9 mouse cellular contexts compared by ENCODE assay signal in genomic region chr13:49421959-49422358, GRCm38 (mm10). TPM values are rescaled to one million over a fixed set of nuclear protein-coding genes. Genes with fewer than 3 reads are reported as not detected.
DNase-seq lines count a peak whose midpoint lies in the region; ATAC-seq and TF ChIP-seq lines count a peak whose summit lies in the region.
"Had no signal": no experiment of that assay in that cellular context is flagged by ENCODE, and none has a peak within 500 bp of the region (broad histone marks: within the 10 kb centered on the region; RNA-seq: fewer than 3 reads in every experiment).

No protein-coding gene starts in this region.

- H3K9ac ChIP-seq in heart, postnatal 0 days (replicated peaks; ENCODE audit: low read depth, low read length), result peak overlapping the region; percentile 66
- peak overlapping the region; percentile 77; the same call in 1 of the 2 replicates for H3K9ac ChIP-seq in hindbrain, embryonic 11.5 days (ENCODE audit: low read depth, low read length)
- peak overlapping the region; percentile 90 for H3K9ac ChIP-seq in midbrain, embryonic 13.5 days (replicated peaks)

- no peak for DNase-seq in heart, postnatal 0 days (ENCODE audit: low spot score)
- DNase-seq in heart, adult 18-20 months, result no peak
- peak; percentile 8 for DNase-seq in MEL-GATA-1-ER (ENCODE audit: extremely low read depth, low read depth)
- DNase-seq in hindbrain, embryonic 11.5 days (ENCODE audit: low spot score), result no peak
- no peak for DNase-seq in urinary bladder, adult 18-20 months (ENCODE audit: low spot score in 2 of 2)
- DNase-seq in gastrocnemius, postnatal 14 days, result no peak
- no peak for DNase-seq in embryo, embryonic 10 days (ENCODE audit: low spot score)
- DNase-seq: kidney, postnatal 10 days had no signal

- no peak overlapping the region for H3K27ac ChIP-seq in heart, postnatal 0 days (ENCODE audit: low read depth)
- no peak overlapping the region for H3K27ac ChIP-seq in hindbrain, embryonic 11.5 days (ENCODE audit: low read depth, low read length)
- no peak overlapping the region for H3K27ac ChIP-seq in midbrain, embryonic 13.5 days

- peak overlapping the region; percentile 78 for H3K4me2 ChIP-seq in heart, postnatal 0 days (ENCODE audit: low read depth, low read length)
- peak overlapping the region; percentile 93 for H3K4me2 ChIP-seq in hindbrain, embryonic 11.5 days (replicated peaks; ENCODE audit: low read depth, low read length)
- H3K4me2 ChIP-seq in midbrain, embryonic 13.5 days (replicated peaks), result peak overlapping the region; percentile 95

- no peaks in the 10 kb centered on the region for H3K36me3 ChIP-seq in heart, postnatal 0 days (replicated peaks; ENCODE audit: control insufficient read depth, insufficient read depth, low read length)
- H3K36me3 ChIP-seq in hindbrain, embryonic 11.5 days (ENCODE audit: control insufficient read depth, insufficient read depth, low read length), result no peaks in the 10 kb centered on the region
- no peaks in the 10 kb centered on the region for H3K36me3 ChIP-seq in midbrain, embryonic 13.5 days

- H3K4me1 ChIP-seq in heart, postnatal 0 days (ENCODE audit: control insufficient read depth, insufficient read depth), result peaks cover 22% of the 10 kb centered on the region
- H3K4me1 ChIP-seq in hindbrain, embryonic 11.5 days (replicated peaks; ENCODE audit: control insufficient read depth, insufficient read depth, low read length), result peaks cover 4% of the 10 kb centered on the region; the same call in 1 of the 2 replicates
- peaks cover 33% of the 10 kb centered on the region for H3K4me1 ChIP-seq in midbrain, embryonic 13.5 days (replicated peaks)

- TF ChIP-seq CTCF in heart, postnatal 0 days (IDR thresholded peaks at IDR 0.05; ENCODE audit: low read depth), result no peak

- WGBS in heart, postnatal 0 days, result 19% methylated on average over 4 of the region's 4 CpGs
- 37% methylated on average over 4 of the region's 4 CpGs for WGBS in hindbrain, embryonic 11.5 days
- 35% methylated on average over 4 of the region's 4 CpGs for WGBS in midbrain, embryonic 13.5 days

- no peaks in the 10 kb centered on the region for H3K9me3 ChIP-seq in heart, postnatal 0 days (replicated peaks; ENCODE audit: control insufficient read depth, low read length)
- H3K9me3 ChIP-seq in hindbrain, embryonic 11.5 days (ENCODE audit: control insufficient read depth, low read length), result no peaks in the 10 kb centered on the region
- no peaks in the 10 kb centered on the region for H3K9me3 ChIP-seq in midbrain, embryonic 13.5 days

- intact Hi-C loops in gastrocnemius, postnatal 14 days (cut with DNase I; ENCODE audit: low total_unique reads), result no loop called here

- TF ChIP-seq EP300 in heart, postnatal 0 days (IDR thresholded peaks at IDR 0.05; ENCODE audit: low read depth), result no peak

- ATAC-seq in heart, postnatal 0 days (ENCODE audit: insufficient read depth, low read depth), result no peak
- no peak for ATAC-seq in hindbrain, embryonic 11.5 days (ENCODE audit: low FRiP score)
- ATAC-seq in midbrain, embryonic 13.5 days, result no peak

- no peaks in the 10 kb centered on the region for H3K27me3 ChIP-seq in heart, postnatal 0 days (ENCODE audit: control insufficient read depth, insufficient read depth, low read length)
- H3K27me3 ChIP-seq in hindbrain, embryonic 11.5 days (ENCODE audit: control insufficient read depth, insufficient read depth, low read length), result no peaks in the 10 kb centered on the region
- peaks cover 4% of the 10 kb centered on the region; the same call in 1 of the 2 replicates for H3K27me3 ChIP-seq in midbrain, embryonic 13.5 days

- peak overlapping the region; percentile 77 for H3K4me3 ChIP-seq in heart, postnatal 0 days (ENCODE audit: low read depth, low read length)
- H3K4me3 ChIP-seq in hindbrain, embryonic 11.5 days (ENCODE audit: low read depth, low read length), result peak overlapping the region; percentile 63
- H3K4me3 ChIP-seq in midbrain, embryonic 13.5 days (replicated peaks), result peak overlapping the region; percentile 89

RNA-seq across cellular contexts. Expression of gene Ippk, which starts 0.9 kb away (rescaled TPM):
- total RNA-seq in heart, postnatal 0 days (2014; rRNA removed; ENCODE audit: low replicate concordance), result 8.0 and 22.3 TPM in 2 replicates
- 8.2 and 9.3 TPM in 2 replicates for polyA plus RNA-seq in heart, postnatal 0 days (2015; fragmentation: Nextera tagmentation; extraction: Ambion mirVana)
- 1 to 10 TPM; 7.0 to 7.4 TPM for total RNA-seq in heart, adult 18-20 months (2021)
- 14.1 and 14.6 TPM in 2 replicates for polyA plus RNA-seq in hindbrain, embryonic 11.5 days (2014; fragmentation: Nextera tagmentation; extraction: Ambion mirVana)
- polyA plus RNA-seq in midbrain, embryonic 13.5 days (2015; fragmentation: Nextera tagmentation; extraction: Ambion mirVana), result 14.2 and 14.9 TPM in 2 replicates
- 1 to 10 TPM; 5.1 to 6.6 TPM for total RNA-seq in gastrocnemius, postnatal 14 days (2021)
